Mouse (Mus musculus) heart, postnatal 36 days (tissue): ENCODE results near the gene Phtf2. TPM values are rescaled to one million over a fixed set of nuclear protein-coding genes. Genes with fewer than 3 reads are reported as not detected.
"Not testable (repeated sequence)": the region's sequence is repeated elsewhere in the genome, so short reads cannot be mapped to it uniquely, and the experiment has no call there.

Source experiments
- DNase-seq, 2 experiments: peaks; one replicate each; pipeline ENCODE4 v3.0.0; 2021 to 2022
- intact Hi-C: fragments of 180-260 bp; cut with DNase I; formaldehyde crosslinking; loops from one replicate; pipeline ENCODE4 v1.15.1; 2025
- total RNA-seq, 2 experiments: library from RNA; stranded (reverse); gene quantifications; 2 replicates each; pipeline ENCODE4 v1.2.3; 2021

Gene Phtf2
- total RNA-seq, 2 experiments from 2014 or later, result 72.4 to 78.3 TPM

DNA sequence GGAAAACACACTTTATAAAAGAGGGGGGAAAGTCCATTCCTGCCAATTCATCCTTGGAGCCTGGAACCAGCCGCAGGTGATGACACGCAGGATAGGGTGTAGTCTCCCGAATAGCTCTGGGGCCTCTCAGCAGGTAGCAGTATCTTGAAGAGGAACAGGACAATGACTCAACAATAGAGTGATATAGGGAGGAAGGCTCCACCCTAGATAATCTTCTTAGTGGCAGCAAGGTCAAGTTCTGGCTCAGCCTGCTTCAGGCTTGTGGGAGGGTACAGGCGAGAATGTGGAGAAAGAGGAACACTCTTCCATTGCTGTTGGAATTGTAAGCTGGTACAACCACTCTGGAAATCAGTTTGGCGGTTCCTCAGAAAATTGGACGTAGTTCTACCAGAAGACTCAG lies 171.1 kb downstream of the Phtf2 start:
- intact Hi-C loops, DNase-seq: not testable (repeated sequence)

Other genes with a start within 250 kb of the Phtf2 start
- 10 to 100 TPM; 23.8 to 24.1 TPM for gene Tmem60, start 67 bp upstream of the Phtf2 start, total RNA-seq
- gene Rsbn1l, start 74.3 kb upstream of the Phtf2 start, total RNA-seq, result 10 to 100 TPM; 13.6 to 15.2 TPM
- 10 to 100 TPM; 31.3 to 33.2 TPM for gene Ptpn12, start 173.8 kb upstream of the Phtf2 start, total RNA-seq